Mouse (Mus musculus) heart, postnatal 4 days (tissue): ENCODE data around the gene Gps2. TPM values are rescaled to one million over a fixed set of nuclear protein-coding genes. Genes with fewer than 3 reads are reported as not detected.
"Not testable (repeated sequence)": the region's sequence is repeated elsewhere in the genome, so short reads cannot be mapped to it uniquely, and the experiment has no call there.

Source experiments
- DNase-seq: peaks from one replicate; pipeline ENCODE4 v3.0.0; 2021
- total RNA-seq, 2 experiments: library from RNA; stranded (reverse); gene quantifications; 2 replicates each; pipeline ENCODE4 v1.2.3; 2021

Gene Gps2
- total RNA-seq, 2 experiments from 2014 or later: 29.6 to 33.0 TPM

DNA sequence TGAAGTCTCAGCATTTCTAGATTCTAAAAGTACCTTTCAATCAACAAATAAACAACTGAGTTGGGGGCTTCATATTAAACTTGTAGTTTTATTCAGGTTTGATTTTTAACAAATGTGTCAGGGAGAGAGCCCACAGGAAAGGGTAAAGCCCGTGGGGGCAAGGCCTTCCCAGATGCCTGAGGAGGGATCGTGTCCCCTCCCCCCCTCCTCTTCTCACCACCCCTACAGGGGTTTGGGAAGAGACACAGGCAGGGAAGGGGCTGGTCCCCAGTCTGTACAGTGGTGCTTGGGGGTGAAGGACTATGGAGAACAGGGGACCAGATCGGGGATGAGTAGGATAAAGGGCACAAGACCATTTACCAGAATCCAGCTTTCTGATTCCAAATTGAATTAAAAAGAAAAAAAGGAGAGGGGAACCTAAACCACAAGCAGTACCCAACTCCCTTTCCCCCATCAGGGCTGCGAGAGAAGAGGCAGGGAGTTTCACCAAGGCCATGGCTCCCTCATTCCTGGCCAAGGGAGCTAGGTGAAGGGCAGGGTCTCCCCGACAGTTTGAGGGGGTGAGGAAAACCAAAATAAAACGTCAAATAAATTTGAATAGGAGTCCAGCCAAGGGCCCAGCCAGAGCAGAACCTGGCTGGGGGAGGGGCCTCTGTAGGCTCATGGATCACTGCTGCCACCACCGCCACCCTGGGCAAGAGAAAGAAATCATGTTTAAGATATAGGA is 3.1 kb downstream of the Gps2 start:
- DNase-seq: not testable (repeated sequence)

DNA sequence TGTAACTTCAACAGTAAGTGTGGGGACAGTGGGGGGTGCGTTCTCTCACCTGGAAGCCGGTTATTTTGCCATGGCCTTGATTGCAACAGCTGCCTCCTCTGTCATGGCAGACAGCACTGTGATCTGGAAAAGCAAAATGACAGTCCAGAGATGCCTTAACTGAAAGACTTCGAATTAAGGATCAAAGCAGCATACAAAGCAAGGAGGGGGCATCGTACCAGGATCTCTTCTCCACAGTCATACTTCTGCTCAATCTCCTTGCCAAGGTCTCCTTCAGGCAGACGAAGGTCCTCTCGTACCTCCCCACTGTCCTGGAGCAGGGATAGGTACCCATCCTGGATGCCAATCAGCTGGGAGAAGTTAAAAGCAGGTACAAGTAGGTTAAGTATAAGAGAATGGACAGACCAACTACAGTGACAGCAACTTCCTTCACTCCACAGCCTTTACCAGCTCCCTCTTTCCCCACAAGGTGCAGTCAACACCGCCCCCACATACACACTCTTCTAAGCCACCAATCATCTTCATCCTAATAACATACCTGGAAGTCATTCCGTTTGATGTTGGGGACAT is 3.8 kb downstream of the Gps2 start:
- DNase-seq: no peak

DNA sequence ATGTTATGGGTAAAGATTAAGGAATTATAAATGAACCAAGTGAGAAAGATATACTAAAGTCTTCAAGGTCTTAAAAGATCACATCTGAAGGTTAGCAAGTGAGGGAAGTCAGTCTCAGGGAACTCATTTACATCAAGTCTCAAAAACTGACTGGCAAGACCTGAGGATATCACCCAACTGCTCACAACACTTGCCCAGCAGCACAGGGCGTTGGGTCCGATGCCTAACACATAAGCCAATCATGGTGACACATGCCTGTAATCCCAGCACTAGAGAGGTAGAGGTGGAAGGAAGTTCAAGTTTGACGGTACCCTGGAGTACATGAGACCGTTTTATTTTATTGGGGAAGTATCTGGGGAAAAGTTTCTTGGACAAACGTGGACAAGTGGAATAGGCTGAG is 4.4 kb downstream of the Gps2 start:
- no peak for DNase-seq

DNA sequence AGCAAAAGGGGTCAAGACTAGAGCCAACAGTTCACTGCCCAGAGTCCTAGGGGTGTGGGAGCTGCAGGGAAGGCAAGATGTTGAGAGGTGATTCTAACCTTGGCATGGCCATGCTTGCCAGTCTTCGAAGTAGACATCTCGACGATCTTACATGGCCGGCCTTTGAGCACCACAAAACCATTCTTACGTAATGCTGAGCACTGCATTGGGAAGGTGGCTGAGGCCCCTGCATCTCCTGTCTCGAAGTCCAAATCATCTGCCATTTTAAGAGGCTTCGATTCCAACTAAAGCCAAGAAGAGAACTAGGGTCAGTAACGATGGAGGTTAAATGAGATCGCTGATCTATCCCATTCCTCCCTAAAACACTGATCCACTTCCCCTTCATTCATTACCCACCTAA is 5.4 kb downstream of the Gps2 start:
- no peak for DNase-seq

DNA sequence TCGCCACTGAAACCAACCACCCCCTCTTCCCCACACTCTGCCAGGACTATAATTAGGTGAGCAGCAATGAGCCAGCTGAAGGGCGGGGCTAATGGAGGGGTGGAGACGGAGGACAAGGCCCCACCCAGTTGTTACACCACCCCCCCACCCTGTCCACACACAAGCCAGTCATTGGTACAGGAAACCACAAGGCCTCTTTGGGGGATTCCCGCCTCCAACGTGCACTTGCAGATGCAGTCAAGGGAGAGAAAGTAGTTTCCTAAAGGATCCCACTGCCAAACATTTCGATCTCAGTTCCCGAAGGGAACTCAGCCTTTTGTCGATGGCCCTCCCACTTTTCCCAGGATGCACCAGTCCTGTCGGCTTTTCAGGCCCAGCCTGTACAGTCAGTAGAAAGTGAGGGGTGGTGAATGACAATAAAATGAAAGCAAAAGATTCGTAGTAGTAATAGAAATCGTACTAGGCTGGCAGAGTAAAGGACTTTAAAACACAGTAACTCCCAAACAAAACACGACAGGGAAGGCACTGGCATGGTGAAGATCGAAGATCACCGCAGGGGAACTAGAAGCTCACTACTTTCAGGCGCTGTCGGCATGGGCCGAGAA is 6.1 kb downstream of the Gps2 start:
- DNase-seq: peak; percentile 88

DNA sequence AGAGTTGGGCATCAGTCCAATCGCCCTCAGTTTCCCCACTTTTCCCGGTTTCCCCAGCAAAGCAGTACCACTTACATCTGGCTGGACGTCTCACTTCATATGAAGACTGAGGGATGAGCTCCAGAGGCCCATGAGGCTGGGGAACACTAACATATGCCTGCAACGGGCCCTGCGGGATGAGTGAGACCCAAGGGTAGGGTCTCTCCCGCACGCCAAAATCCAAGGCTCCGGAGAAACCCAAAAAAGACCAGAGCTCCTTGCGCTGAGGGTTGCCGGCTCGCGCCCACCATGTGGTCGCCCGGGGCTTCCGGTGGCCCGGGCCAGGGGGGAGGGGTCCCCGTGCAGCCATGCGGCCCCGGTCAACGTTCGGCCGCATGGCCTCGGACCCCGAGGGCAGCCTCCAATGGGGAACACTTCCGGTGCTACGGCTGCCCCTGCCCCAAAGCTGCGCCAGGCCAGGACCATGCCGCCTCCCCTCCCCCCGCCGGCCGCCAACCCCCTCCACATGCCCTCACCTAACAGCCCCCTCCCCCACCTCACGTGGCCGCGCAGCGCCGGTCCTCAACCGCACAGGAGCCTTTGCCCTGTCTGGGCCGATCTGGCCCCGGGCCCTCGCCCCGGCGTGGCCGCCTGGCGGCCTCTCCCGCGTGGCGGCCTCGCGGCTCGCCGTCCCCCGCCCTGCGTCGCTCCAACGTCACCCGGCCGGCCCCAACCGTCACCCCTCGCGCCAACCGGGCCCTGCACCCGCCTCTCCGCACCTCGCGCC is 6.8 kb downstream of the Gps2 start:
- peak; percentile 68 for DNase-seq

DNA sequence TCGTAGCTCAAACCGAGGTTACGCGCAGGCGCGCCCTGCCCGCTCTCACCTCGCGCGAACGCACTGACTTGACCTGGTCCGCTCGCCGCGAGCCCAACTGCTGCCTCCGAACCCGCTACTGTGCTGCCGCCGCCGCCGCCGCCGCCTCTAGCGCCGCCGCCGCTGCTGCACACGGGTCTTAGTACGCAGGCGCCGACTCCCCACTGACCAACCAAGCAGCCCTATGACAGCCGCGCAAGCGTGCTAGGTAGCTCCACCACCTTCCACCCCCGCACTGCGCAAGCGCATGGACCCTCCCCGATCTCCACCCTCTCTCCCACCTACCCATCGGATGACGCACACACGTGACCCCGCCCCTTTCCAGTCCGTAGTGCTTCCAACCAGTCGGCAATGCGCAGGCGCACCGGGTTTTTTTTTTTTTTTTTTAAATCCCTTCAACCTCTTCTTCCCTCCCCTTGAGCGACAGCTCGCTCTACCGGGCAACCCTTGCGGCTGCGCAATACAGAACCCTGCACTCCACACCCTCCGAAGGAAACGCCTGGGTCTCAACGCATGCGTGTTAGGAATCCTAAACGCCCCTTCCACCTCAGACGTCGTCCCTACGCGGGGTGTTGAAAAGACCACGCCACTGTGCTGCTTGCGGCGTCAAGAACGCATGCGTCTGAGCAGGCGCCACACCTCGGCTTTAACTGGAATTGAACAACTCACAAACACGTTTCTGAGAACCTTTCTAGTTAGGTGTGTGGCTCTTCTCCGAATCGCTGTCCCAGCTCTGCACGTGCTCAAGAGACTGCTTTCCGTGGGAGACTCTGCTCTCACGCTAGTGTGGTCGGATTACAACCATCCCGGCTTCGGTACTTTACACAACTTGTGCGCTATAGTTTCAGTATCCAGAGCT is 7.7 kb downstream of the Gps2 start, which contains the start of gene Eif5a:
Eif5a (minus strand) TSS at position 845 of the 898 bp plus-strand sequence.
- peak; percentile 100 for DNase-seq

DNA sequence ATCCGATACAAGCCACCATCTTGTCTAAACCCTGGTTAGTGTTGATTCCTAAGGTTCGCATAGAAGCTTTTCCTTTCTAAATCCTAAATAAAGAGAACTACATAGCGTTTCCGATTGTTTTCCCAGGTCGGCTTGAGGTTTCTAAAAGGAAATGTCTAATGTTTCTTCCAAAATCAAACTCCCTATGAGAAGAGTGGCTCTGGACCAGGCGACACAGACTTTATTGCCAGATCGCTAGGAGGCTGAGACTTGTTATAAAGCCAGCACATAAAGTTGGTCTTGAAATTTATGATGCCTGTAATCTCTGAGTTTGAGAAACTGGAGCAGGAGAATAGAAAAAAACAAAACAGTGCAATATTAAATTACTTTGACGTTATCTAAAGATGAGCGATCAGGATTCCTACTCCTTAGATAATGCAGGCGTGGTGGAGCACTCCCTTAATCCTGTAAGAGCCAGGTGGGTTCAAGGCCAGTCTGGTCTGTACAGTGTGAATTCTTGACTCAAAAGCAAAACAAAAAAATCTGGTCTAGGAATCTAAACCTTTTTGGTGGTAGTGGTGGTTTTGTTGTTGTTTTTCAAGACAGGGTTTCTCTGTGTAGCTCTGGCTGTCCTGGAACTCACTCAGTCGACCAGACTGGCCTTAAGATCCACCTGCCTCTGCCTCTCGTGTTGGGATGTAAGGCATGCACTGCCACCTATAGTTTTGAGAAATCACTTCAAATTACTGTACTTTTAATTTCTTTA is 8.5 kb downstream of the Gps2 start:
- DNase-seq: no peak

DNA sequence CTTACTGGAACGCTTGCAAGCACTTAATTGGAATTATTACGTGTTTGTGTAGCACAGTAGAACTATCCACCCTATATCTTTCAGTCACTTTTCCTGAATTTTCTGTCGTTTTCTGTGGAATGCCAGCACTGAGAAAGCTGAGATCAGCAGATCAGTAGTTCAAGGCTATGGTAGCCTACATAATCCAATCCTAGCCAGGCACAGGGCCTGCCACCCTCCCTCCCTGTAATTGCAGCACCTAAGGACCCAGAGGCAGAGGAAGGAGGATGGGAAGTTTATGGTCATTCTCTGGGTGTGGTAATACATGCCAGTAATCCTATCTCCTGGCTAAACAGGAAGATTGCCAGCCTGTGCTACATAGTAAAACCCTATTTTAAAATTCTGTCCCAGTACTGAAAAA is 9.1 kb downstream of the Gps2 start:
- no peak for DNase-seq

DNA sequence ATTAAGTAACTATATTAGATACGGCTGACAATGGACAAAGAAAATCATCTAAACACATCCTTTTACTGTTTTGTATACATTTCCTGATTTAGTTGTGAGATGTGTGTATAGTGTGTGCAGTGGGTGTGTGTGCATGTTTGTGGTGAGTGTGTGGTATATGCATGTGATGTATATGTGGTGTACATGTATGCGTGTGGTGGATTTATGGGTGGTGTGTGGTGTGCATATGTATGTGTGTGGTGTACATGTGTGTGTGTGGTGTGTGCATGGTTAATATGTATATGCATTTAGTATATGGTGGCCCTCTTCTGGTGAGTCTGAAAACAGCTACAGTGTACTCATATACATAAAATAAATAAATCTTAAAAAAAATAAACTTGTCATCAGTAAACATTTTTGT is 13.8 kb downstream of the Gps2 start:
- DNase-seq: no peak

DNA sequence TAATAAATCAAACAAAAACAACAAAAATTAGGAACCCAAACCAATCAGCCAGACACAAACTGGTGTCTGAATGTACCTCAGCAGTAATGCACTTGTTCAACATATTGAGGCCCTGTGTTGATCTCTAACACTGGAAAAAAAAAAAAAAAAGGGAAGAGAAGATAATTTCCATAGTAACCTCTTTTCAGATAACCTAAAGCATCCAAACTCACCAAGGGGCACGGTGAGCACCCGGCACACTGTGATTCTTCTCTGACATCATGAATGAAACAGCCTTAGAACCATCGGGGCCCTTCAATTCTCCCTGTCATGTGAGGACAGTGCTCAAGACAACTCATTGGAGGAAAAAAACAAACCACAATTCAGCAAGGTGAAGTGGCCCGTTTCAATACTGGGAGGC is 16.0 kb downstream of the Gps2 start:
- DNase-seq: no peak

DNA sequence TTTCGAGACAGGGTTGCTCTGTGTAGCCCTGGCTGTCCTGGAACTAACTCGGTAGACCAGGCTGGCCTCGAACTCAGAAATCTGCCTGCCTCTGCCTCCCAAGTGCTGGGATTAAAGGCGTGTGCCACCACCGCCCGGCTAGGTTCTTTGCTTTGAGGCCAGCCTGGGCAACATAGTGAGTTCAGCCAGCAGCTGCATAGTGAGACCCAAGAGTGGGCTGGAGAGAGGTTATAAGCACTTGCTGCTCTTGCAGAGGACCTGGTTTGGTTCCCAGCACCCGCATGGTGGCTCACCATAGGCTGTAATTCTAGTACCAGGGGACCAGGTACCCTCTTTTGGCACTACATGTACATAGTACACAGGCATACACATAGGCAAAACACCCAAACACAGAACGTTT is 16.5 kb downstream of the Gps2 start:
- DNase-seq: not testable (repeated sequence)

DNA sequence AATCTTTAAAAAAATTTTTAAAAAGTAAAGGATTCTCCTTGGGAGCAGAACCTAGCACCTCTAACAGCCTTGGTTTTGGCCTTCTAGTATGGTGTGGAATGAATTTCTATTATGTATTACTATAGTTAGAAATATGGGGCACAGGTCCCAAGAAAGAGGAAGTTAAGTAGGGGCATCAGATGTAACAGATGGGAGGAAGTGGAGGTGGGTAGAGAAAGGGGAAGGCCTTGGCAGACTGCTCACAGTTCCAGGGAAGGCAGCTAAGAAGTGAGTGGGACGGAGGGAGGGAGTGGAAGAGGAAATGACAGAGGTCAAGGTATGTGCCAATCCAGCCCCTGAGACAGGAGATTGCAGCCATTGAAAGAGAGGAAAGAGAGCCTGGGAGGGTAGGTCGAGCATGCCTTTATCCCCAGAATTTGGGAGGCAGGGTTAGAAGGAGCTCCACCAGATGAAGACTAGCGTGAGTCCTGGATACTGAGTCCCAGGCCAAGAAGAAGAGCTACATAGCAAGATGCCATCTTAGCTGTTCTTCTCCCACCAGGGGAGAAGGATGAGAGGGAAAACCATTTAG is 17.4 kb downstream of the Gps2 start:
- no peak for DNase-seq

DNA sequence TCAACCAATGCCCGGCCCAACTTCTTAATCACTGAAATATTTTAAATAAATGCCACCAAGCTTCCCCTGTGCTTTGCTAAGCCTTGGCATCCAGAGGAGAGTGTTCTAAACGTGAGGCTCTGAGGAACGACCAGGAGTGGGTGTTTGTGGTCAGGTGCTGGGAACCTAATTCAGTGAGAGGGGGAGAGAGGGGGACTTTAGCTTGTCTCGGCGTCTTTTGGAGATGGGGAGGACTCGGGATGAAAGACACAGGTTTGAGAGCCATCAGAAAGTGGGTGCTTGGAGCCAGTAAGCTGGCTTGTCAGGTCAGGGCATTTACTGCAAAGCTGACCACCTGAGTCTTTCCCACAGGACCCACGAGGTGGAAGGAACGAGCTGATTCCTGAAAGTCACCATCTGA is 18.1 kb downstream of the Gps2 start:
- DNase-seq: no peak

DNA sequence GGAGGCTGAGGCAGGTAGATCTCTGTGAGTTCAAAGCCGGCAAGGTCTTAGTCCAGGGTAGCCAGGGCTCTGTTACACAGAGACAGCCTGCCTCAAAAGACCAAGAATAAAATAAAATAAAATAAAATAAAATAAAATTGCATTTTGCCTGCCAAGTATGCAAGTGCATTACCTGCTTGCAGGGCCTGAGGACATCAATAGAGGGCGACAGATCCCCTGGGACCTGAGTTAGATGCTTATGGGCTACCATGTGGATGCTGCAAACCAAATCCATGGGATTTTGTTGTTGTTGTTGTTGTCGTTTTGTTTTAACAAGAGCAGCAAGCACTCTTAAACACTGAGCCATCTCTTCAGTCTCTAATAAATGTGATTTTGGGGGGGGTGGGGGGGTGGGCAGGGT is 18.6 kb downstream of the Gps2 start:
- no peak for DNase-seq

DNA sequence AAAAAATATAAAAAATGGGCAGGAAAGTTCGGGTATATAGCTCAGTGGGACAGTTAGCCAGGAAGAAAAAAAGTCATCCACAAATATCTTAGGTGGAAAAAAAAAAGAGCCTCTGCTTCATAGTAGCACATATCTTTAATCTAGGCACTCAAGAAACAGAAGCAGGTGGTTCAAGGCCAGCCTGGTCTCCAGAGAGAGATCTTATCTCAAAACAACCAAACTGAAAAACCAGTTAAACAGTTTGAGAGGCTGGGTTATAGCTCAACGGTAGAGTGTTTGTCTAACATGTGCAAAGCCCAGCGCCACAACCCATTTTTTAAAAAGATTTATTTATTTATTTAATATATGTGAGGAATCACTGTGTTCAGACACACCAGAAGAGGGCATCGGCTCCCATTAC is 19.4 kb downstream of the Gps2 start:
- DNase-seq: no peak

DNA sequence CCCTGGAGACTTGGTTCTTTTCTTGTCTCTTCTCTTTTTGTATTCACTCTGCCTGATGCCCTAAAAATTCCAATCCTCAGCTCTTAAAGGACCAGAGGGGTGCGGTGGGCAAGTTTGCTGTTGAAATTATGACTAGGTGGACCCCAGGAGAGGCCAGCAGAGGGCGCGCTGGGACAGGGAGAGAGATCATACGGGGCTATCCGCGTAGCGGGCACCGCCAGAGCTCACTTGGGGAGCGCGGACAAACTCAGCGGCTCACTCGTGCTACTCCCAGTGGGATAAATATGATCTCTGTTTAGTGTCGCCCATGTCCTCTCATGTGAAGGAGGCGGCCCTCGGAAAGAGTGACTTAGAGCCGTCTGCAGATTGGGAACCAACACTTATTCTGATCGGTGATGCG is 20.5 kb downstream of the Gps2 start:
- DNase-seq: peak; percentile 98

DNA sequence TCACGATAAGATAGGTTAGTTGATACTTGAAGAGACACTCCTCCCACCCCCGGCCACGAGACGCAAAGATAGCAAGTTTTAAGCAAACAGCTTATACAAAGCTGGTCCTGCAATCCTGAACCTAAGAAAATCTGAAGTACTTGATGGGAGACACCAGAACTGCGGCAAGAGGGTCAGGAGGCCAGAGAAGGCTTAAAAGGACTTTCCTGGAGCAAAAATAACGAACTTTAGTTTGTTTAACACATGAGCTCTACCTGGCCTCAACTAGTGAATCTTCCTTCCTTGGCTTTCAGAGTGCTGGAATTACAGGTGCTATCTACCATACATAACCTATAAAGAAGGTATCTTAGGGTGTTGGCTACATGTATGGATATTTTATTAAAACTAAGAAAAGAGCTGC is 21.0 kb downstream of the Gps2 start:
- DNase-seq: no peak

DNA sequence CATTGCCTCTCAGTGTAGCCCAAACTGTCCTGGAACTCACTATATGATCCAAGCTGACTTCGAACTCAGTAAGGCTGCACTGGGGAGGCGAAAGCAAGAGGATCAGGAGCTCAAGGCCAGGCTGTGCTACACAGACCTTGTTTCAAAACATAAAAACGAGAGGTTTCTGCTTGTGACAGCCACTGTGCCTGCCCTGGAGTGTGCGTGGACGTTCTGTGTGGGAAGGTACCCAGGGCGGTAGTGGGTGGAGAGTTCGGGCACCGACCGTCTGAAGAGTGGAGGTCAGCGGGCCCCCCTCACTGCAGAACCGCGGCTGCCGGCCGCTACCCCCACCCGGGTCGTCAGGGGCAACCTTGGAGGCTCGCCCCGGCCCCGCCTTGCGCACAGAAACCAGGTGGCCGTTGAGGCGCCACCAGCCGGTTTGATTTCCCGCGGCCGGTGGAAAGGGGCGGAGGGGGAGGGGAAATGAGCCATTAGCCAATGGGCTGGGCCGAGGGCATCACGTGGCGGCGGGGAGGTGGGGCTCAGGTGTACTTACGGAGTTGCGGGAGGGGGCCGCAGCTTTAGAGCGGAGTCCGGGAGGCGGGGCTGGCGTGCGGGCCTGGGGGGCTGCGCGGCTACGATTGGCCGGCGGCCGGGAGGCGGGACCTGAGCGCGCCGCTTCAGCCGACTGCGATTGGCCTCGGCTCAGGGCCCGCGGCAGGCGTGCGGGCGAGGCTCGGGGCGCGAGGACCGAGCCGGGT is 21.6 kb downstream of the Gps2 start, which contains the start of gene Ybx2:
Ybx2 (plus strand) TSS at position 660 of the 743 bp plus-strand sequence.
- peak; percentile 92 for DNase-seq

DNA sequence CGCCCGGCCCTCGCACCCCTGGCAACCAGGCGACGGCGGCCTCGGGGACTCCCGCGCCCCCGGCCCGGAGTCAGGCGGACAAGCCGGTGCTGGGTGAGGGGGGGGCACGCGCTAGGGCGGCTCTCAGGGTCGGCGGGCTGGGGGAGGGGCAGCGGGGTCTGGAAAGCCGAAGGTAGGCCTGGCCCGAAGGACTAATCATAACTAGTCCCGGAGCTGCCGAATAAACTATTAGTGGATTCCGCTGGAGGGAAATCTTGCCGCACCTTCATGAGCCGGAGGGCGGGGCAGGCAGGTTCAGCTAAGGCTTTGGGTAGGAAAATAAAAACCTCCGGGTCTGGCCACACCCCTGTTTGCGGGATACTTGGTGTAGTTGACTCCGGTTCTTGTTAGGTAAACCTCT is 22.5 kb downstream of the Gps2 start:
- DNase-seq: peak; percentile 38
